Mouse (Mus musculus): Measurements from ENCODE around the gene Ino80e. TPM values are rescaled to one million over a fixed set of nuclear protein-coding genes. Genes with fewer than 3 reads are reported as not detected.

The Ino80e gene
- polyA plus RNA-seq, 1 experiment: 74.1 TPM

DNA sequence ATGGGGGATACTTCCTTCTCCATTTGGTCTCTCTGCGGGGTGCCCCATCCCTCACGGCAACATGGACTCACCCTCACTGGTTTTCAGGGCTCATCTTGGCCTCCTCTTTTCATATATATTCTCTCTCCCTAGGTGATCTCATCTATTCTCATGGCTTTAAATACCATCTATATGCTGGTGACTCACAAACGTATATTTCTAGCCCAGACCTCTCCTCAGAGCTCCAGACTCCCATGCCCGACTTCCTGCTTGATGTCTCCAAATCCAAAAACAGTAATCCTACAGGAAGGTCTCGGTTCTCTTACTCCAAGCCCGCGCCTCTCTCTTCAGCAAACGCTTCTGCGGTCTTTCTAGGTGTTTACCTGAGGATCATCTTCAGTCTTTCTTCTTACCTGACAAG, 18.9 kb downstream of the Ino80e start:
- TF ChIP-seq POLR2A (IDR thresholded peaks at IDR 0.05; ENCODE audit: control insufficient read depth, low read depth, low read length) (no peak), CTCF (IDR thresholded peaks at IDR 0.05; ENCODE audit: control insufficient read depth, insufficient read depth, insufficient replicate concordance, low read depth, low read length) (no peak)

DNA sequence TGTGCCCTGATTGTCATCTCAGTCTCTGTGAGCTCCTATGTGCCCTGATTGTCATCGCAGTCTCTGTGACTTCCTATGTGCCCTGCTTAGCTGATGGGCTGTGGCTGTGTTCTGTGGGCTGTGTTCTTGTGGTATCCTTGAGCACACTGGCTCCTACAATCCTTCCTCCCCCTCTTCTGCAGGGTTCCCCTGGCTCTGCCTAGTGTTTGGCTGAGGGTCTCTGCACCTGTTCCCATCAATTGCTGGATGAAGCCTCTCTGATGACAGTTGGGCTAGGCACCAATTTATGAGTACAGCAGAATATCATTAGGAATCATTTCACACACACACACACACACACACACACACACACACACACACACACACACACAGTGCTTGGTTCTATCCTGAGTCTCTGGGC, 28.9 kb downstream of the Ino80e start:
- Histone ChIP-seq H3K27me3 (ENCODE audit: control insufficient read depth, insufficient read depth, low read length) (no peaks in the 10 kb centered on the region; the same call in 1 of the 2 replicates), H3K4me1 (ENCODE audit: control insufficient read depth, insufficient read depth, low read length) (peaks cover 15% of the 10 kb centered on the region), H3K27ac (ENCODE audit: control insufficient read depth, insufficient read depth, low read depth, low read length) (no peak overlapping the region), H3K36me3 (ENCODE audit: control insufficient read depth, insufficient read depth, low read length) (no peaks in the 10 kb centered on the region), H3K4me3 (ENCODE audit: control insufficient read depth, low read depth, low read length) (no peak overlapping the region)
- TF ChIP-seq POLR2A (IDR thresholded peaks at IDR 0.05; ENCODE audit: control insufficient read depth, low read depth, low read length) (no peak), CTCF (IDR thresholded peaks at IDR 0.05; ENCODE audit: control insufficient read depth, insufficient read depth, insufficient replicate concordance, low read depth, low read length) (no peak)

More for the DNA sequence above, 18.9 kb downstream of the Ino80e start:
- Histone ChIP-seq H3K27ac (ENCODE audit: control insufficient read depth, insufficient read depth, low read depth, low read length) (no peak overlapping the region), H3K4me1 (ENCODE audit: control insufficient read depth, insufficient read depth, low read length) (peaks cover 9% of the 10 kb centered on the region), H3K27me3 (ENCODE audit: control insufficient read depth, insufficient read depth, low read length) (no peaks in the 10 kb centered on the region), H3K4me3 (ENCODE audit: control insufficient read depth, low read depth, low read length) (no peak overlapping the region), H3K36me3 (ENCODE audit: control insufficient read depth, insufficient read depth, low read length) (no peaks in the 10 kb centered on the region)

DNA sequence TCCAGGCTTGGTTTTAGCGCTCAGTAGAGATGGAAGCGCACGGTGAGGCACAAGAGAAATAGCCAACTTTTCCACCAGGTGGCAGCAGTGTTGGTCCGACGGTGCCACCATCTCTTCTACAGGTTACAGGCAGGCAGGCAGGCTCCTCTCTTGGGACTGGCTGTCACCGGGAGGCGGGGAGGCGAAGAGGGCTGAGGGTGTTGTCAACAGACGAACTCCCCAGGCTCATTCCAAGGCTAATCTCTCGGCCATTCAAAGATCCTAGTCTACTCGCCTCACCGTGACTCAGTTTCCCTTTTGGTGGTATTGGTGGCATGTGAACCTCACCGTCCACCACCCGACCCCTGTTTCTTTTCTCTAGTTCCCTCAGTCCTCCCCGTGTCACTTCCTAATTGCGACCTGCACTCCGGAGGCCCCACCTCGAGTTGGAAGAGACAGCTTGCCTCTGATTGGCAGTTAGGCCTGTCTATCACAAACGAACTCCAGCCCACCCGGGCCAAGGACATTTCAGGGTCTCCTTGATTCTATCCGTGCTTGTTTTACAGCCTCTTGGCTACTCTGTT, 30.1 kb downstream of the Ino80e start:
- no peak overlapping the region for H3K27ac ChIP-seq (ENCODE audit: control insufficient read depth, insufficient read depth, low read depth, low read length)
- TF ChIP-seq CTCF (IDR thresholded peaks at IDR 0.05; ENCODE audit: control insufficient read depth, insufficient read depth, insufficient replicate concordance, low read depth, low read length) (peak; percentile 77; the same call in 1 of the 2 replicates), POLR2A (IDR thresholded peaks at IDR 0.05; ENCODE audit: control insufficient read depth, low read depth, low read length) (no peak)

DNA sequence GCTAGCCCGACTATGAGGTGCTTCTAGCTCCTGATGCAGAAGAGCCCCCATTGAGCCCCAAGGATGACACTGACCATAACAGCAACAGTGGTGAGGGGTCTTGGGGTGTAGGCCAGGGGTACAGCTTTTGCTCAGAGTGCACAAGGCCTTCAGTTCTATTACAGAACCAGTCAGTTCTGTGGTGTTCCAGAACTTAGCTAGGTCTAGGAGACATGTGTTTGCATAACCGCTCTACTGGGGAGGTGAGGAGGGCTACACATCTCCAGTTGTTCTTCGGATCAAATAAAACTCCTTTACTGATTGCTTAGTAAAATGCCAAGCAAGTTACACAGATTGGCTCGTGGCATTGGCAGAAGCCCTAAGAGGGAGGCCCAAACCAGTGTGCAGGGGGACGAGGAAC, 30.6 kb downstream of the Ino80e start, which contains the start of gene 4930451I11Rik:
4930451I11Rik (minus strand) TSS at position 101 of the 400 bp plus-strand sequence.
- TF ChIP-seq CTCF (IDR thresholded peaks at IDR 0.05; ENCODE audit: control insufficient read depth, insufficient read depth, insufficient replicate concordance, low read depth, low read length): no peak
- no peak for TF ChIP-seq POLR2A (IDR thresholded peaks at IDR 0.05; ENCODE audit: control insufficient read depth, low read depth, low read length)
- Histone ChIP-seq H3K27ac (ENCODE audit: control insufficient read depth, insufficient read depth, low read depth, low read length) (no peak within 1 kb of the TSS), H3K27me3 (ENCODE audit: control insufficient read depth, insufficient read depth, low read length) (no peaks in the 10 kb centered on the region; the same call in 1 of the 2 replicates), H3K4me1 (ENCODE audit: control insufficient read depth, insufficient read depth, low read length) (peaks cover 15% of the 10 kb centered on the region), H3K4me3 (ENCODE audit: control insufficient read depth, low read depth, low read length) (peak within 1 kb of the TSS; percentile 72), H3K36me3 (ENCODE audit: control insufficient read depth, insufficient read depth, low read length) (no peaks in the 10 kb centered on the region)

More for the DNA sequence above, 30.1 kb downstream of the Ino80e start:
- Histone ChIP-seq H3K27me3 (ENCODE audit: control insufficient read depth, insufficient read depth, low read length) (no peaks in the 10 kb centered on the region; the same call in 1 of the 2 replicates), H3K36me3 (ENCODE audit: control insufficient read depth, insufficient read depth, low read length) (no peaks in the 10 kb centered on the region), H3K4me3 (ENCODE audit: control insufficient read depth, low read depth, low read length) (peak overlapping the region; percentile 72), H3K4me1 (ENCODE audit: control insufficient read depth, insufficient read depth, low read length) (peaks cover 15% of the 10 kb centered on the region)

DNA sequence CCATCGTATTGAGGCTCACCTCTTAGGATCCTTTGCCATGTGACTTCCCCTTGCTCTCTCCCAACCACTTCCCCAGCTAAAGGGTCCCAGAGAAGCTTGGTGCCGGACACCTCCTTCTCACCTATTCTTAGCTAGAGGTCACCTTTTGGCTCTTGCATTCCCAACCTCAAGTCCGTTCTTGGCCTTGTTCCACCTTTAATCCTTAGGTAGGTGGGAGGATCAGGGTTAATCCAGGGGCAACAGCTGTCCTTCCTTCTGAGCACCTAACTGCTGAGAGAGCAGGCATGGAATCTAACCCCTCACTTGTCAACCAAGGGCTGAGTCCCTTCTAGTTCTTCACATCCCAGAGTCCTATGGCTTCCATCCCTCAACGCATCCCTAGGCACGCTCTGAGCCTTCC, 36.2 kb downstream of the Ino80e start:
- peaks cover 10% of the 10 kb centered on the region for H3K4me1 ChIP-seq (ENCODE audit: control insufficient read depth, insufficient read depth, low read length)
- TF ChIP-seq POLR2A (IDR thresholded peaks at IDR 0.05; ENCODE audit: control insufficient read depth, low read depth, low read length) (no peak), CTCF (IDR thresholded peaks at IDR 0.05; ENCODE audit: control insufficient read depth, insufficient read depth, insufficient replicate concordance, low read depth, low read length) (no peak)
- no peak overlapping the region for H3K4me3 ChIP-seq (ENCODE audit: control insufficient read depth, low read depth, low read length)
- no peaks in the 10 kb centered on the region for H3K36me3 ChIP-seq (ENCODE audit: control insufficient read depth, insufficient read depth, low read length)
- no peak overlapping the region for H3K27ac ChIP-seq (ENCODE audit: control insufficient read depth, insufficient read depth, low read depth, low read length)
- H3K27me3 ChIP-seq (ENCODE audit: control insufficient read depth, insufficient read depth, low read length): no peaks in the 10 kb centered on the region; the same call in 1 of the 2 replicates

DNA sequence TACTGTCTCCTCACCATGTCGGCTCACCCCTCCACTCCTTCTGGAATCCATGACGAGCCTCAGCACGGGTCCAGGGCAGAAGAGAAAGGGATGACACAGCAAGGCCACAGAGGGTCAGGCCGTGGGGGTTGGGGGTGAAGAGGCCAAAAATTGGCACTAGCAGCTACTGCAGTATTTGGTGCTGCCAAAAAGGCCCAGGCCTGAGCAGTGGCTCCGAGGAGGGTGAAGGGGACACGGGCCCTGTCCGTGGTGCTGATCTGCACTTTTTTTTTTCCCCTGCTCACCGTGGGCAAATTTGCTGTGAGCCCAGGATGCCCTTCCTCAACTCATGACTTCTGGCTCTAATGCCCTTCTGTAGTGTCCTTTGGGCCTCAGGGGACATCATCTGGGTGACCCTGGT, 36.8 kb downstream of the Ino80e start:
- Histone ChIP-seq H3K4me1 (ENCODE audit: control insufficient read depth, insufficient read depth, low read length) (peaks cover 10% of the 10 kb centered on the region), H3K27ac (ENCODE audit: control insufficient read depth, insufficient read depth, low read depth, low read length) (no peak overlapping the region), H3K4me3 (ENCODE audit: control insufficient read depth, low read depth, low read length) (no peak overlapping the region), H3K36me3 (ENCODE audit: control insufficient read depth, insufficient read depth, low read length) (no peaks in the 10 kb centered on the region), H3K27me3 (ENCODE audit: control insufficient read depth, insufficient read depth, low read length) (no peaks in the 10 kb centered on the region; the same call in 1 of the 2 replicates)
- TF ChIP-seq POLR2A (IDR thresholded peaks at IDR 0.05; ENCODE audit: control insufficient read depth, low read depth, low read length) (no peak), CTCF (IDR thresholded peaks at IDR 0.05; ENCODE audit: control insufficient read depth, insufficient read depth, insufficient replicate concordance, low read depth, low read length) (no peak)

DNA sequence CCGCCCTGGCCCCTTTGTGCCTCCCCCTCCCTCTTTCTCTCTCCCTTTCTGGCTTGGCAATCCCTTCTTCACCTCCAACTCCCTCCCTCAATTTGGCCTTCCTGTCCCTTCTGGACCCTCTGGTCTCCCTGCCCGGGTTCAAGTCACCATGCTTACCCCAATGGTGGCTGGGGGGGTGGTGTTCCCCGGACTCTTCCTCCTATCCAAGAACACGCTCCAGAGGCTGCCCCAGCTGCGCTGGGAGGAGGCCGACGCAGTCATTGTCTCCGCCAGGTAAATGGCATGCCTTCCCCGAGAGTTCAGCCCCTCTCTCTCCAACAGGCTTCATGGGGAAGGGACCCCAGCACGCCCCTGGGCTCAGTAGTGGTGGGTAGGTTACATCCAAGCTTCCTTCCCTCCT, 38.2 kb downstream of the Ino80e start:
- H3K27me3 ChIP-seq (ENCODE audit: control insufficient read depth, insufficient read depth, low read length): no peaks in the 10 kb centered on the region; the same call in 1 of the 2 replicates
- peaks cover 4% of the 10 kb centered on the region for H3K4me1 ChIP-seq (ENCODE audit: control insufficient read depth, insufficient read depth, low read length)
- H3K4me3 ChIP-seq (ENCODE audit: control insufficient read depth, low read depth, low read length): no peak overlapping the region
- H3K36me3 ChIP-seq (ENCODE audit: control insufficient read depth, insufficient read depth, low read length): no peaks in the 10 kb centered on the region
- TF ChIP-seq POLR2A (IDR thresholded peaks at IDR 0.05; ENCODE audit: control insufficient read depth, low read depth, low read length) (no peak), CTCF (IDR thresholded peaks at IDR 0.05; ENCODE audit: control insufficient read depth, insufficient read depth, insufficient replicate concordance, low read depth, low read length) (no peak)
- no peak overlapping the region for H3K27ac ChIP-seq (ENCODE audit: control insufficient read depth, insufficient read depth, low read depth, low read length)
